Mouse (Mus musculus) neural tube, embryonic 12.5 days (tissue): ENCODE results near the gene Dock2. TPM values are rescaled to one million over a fixed set of nuclear protein-coding genes. Genes with fewer than 3 reads are reported as not detected.

Experiments
- ATAC-seq: fragments of 200-750 bp; cut with Nextera tagmentation; 2 replicates; pipeline ENCODE4 v1.8.0; 2017; ENCODE audit warnings: low read depth, mild to moderate bottlenecking, moderate TSS enrichment, moderate library complexity; ENCODE audit not compliant: low FRiP score
- H3K27ac ChIP-seq: fragments of 300-500 bp; sonication (generic); 2 replicates; pipeline ENCODE4 v1.5.1; 2016
- H3K27me3 ChIP-seq: fragments of 300-500 bp; sonication (generic); replicated peaks from 2 replicates; pipeline ENCODE4 v1.6.1; 2016; ENCODE audit warnings: mild to moderate bottlenecking
- H3K36me3 ChIP-seq: fragments of 300-500 bp; sonication (generic); 2 replicates; pipeline ENCODE4 v1.6.1; 2016; ENCODE audit warnings: mild to moderate bottlenecking
- H3K4me1 ChIP-seq: fragments of 300-500 bp; sonication (generic); 2 replicates; pipeline ENCODE4 v1.6.1; 2016
- H3K4me2 ChIP-seq: fragments of 300-500 bp; sonication (generic); replicated peaks from 2 replicates; pipeline ENCODE4 v1.6.1; 2016; ENCODE audit warnings: mild to moderate bottlenecking
- H3K4me3 ChIP-seq: fragments of 300-500 bp; sonication (generic); 2 replicates; pipeline ENCODE4 v1.5.1; 2016
- H3K9ac ChIP-seq: fragments of 300-500 bp; sonication (generic); 2 replicates; pipeline ENCODE4 v1.6.1; 2016; ENCODE audit warnings: mild to moderate bottlenecking
- H3K9me3 ChIP-seq: fragments of 300-500 bp; sonication (generic); 2 replicates; pipeline ENCODE4 v1.6.1; 2016; ENCODE audit warnings: mild to moderate bottlenecking
- WGBS: fragments of 180-500 bp; shearing (Covaris S2); methylation state at CpG from one replicate; pipeline ENCODE4 v1.1.7; 2016; 5-methylcytosine and 5-hydroxymethylcytosine counted together
- polyA plus RNA-seq: library from polyadenylated mRNA; unstranded; fragments of >200 nt; fragmentation: Nextera tagmentation; extraction: Ambion mirVana; gene quantifications from 2 replicates; pipeline ENCODE4 v1.2.1, GENCODE M21; 2016

Gene Dock2
- polyA plus RNA-seq, 1 experiment from 2014 or later, result 1.1 TPM

DNA sequence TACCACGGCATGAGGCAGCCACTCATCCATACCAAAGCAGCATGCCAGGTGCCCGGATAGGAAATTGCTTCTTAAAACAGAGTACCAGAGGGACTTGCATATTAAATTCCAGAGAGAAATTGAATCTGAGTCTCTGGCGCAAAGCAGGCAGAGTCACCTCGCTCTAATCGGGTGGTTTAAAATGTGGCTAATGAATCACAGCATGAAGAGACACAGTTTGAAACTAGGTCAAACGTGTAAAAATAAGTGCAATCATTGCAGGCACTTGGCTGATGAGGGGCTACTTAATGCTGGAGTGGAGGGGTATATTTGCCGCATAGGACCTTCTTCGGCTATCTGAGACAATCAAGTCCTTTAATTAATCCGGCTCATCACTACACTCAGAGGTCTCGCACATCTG lies 467.5 kb downstream of the Dock2 start:
- H3K27ac ChIP-seq, result no peak overlapping the region
- H3K36me3 ChIP-seq, result no peaks in the 10 kb centered on the region
- peaks cover 5% of the 10 kb centered on the region; the same call in 1 of the 2 replicates for H3K27me3 ChIP-seq
- no peaks in the 10 kb centered on the region for H3K9me3 ChIP-seq
- no peak overlapping the region for H3K9ac ChIP-seq
- 48% methylated on average over 10 of the region's 10 CpGs for WGBS
- peak overlapping the region; percentile 55 for H3K4me2 ChIP-seq
- H3K4me1 ChIP-seq, result peaks cover 8% of the 10 kb centered on the region
- ATAC-seq, result no peak
- no peak overlapping the region for H3K4me3 ChIP-seq

DNA sequence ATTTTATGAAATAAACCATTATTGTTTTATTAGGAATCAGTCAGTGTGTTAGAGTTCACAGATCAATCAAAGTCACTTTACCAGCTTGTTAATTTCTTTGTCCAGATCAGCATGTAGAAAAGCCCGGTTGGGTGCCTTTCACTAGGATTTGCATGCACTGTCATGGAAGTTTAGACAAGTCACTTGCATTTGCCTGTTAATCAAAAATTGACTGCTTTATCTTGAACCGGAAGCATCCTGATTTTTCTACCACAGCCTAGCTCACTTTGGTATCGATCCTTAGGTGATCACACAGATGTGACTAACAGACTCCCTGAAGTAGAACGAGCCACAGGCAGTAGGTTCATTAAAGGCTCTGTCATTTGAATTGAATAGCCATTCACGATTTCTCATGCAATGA lies 468.3 kb downstream of the Dock2 start:
- peaks cover 8% of the 10 kb centered on the region; the same call in 1 of the 2 replicates for H3K27me3 ChIP-seq
- H3K9me3 ChIP-seq, result no peaks in the 10 kb centered on the region
- no peak overlapping the region for H3K27ac ChIP-seq
- H3K4me1 ChIP-seq, result peaks cover 8% of the 10 kb centered on the region
- peak overlapping the region; percentile 36 for H3K4me3 ChIP-seq
- peak; percentile 45; the same call in 1 of the 2 replicates for ATAC-seq
- peak overlapping the region; percentile 55 for H3K4me2 ChIP-seq
- WGBS, result 7% methylated on average over 5 of the region's 5 CpGs
- no peaks in the 10 kb centered on the region for H3K36me3 ChIP-seq
- no peak overlapping the region for H3K9ac ChIP-seq

DNA sequence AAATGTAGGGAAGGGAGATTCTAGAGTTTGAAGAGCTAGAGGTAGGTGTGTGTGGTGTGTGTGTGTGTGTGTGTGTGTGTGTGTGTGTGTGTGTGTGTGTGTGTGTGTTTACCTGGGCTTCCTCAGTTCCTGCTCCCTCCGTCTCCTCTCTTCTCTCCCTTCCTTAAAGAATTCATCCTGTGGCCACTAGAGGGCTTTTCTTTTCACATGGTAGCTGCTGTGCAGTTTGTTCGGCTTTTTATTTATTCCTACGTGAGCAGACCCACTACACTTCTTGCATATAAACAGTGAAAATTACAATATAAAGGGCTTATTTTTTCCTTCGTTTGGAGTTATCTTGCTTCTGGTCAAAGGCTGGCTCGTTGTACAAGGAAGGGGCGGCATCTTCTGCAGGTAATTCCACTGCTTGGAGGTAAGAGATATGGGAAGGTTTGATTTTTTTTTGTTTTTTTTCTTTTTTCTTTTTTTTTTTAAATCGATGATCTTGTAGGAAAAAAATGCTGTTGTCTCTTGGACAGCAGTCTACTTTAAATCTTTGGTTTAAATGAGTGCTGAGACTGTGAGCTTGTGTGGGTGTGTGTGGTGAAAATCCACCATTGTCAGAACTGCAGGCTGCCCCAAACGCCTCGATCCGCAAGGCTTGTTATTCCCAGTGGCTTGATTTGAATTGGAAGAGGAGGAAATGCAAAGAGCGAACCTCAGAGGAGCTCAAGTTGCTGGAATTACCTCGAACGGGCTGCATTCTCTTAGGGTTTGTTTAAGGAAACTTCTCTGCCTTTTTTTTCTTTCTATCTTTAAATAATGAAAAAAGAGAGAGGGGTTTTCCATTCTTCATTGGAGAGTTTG lies 468.9 kb downstream of the Dock2 start, which contains the start of gene Fam196b:
Fam196b (plus strand) TSS at position 289 of the 846 bp plus-strand sequence.
- Histone ChIP-seq H3K4me2 (peak within 1 kb of the TSS; percentile 55), H3K36me3 (no peaks in the 10 kb centered on the region), H3K4me1 (peaks cover 8% of the 10 kb centered on the region), H3K27ac (no peak within 1 kb of the TSS), H3K27me3 (peaks cover 8% of the 10 kb centered on the region; the same call in 1 of the 2 replicates), H3K9me3 (no peaks in the 10 kb centered on the region), H3K4me3 (peak within 1 kb of the TSS; percentile 36), H3K9ac (peak within 1 kb of the TSS; percentile 47; the same call in 1 of the 2 replicates)
- WGBS, result 2% methylated on average over 13 of the region's 13 CpGs
- peak; percentile 59; the same call in 1 of the 2 replicates for ATAC-seq

DNA sequence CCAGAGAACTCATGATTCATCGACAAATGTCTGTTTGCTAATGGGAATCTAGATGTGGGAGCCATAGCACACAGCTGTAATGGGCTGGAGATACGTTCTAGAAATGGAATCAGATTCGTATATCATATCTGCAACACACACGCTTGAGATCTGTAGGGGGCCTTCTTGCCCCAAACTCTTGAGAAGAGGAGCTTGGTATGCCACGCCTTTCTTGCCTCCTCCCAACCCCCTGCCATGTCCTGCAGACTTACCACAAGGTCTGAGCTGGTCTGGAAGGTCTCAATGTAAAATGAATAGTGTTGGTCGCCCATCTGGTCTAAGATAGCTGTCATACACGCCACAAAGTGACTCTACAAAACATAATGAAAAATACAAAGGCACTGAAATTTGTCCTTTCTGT lies 471.5 kb downstream of the Dock2 start:
- Histone ChIP-seq H3K9me3 (no peaks in the 10 kb centered on the region), H3K27ac (no peak overlapping the region), H3K27me3 (peaks cover 3% of the 10 kb centered on the region; the same call in 1 of the 2 replicates), H3K4me2 (no peak overlapping the region), H3K36me3 (no peaks in the 10 kb centered on the region), H3K4me3 (no peak overlapping the region), H3K4me1 (peaks cover 8% of the 10 kb centered on the region), H3K9ac (no peak overlapping the region)
- 85% methylated on average over 7 of the region's 7 CpGs for WGBS
- ATAC-seq, result no peak

GRCm38 (mm10) chr11:34311717-34312116 lies 472.0 kb downstream of the Dock2 start:
- Histone ChIP-seq H3K36me3 (no peaks in the 10 kb centered on the region), H3K4me3 (no peak overlapping the region), H3K9me3 (no peaks in the 10 kb centered on the region), H3K9ac (no peak overlapping the region), H3K4me2 (no peak overlapping the region), H3K27me3 (peaks cover 3% of the 10 kb centered on the region; the same call in 1 of the 2 replicates), H3K4me1 (peaks cover 8% of the 10 kb centered on the region), H3K27ac (no peak overlapping the region)
- WGBS, result 82% methylated on average over 5 of the region's 5 CpGs
- ATAC-seq, result no peak

GRCm38 (mm10) chr11:34309360-34309759 lies 474.3 kb downstream of the Dock2 start:
- Histone ChIP-seq H3K4me2 (no peak overlapping the region), H3K4me1 (no peaks in the 10 kb centered on the region), H3K4me3 (no peak overlapping the region), H3K9me3 (no peaks in the 10 kb centered on the region), H3K27ac (no peak overlapping the region), H3K36me3 (no peaks in the 10 kb centered on the region), H3K9ac (no peak overlapping the region), H3K27me3 (peaks cover 3% of the 10 kb centered on the region; the same call in 1 of the 2 replicates)
- WGBS, result 73% methylated on average over 2 of the region's 2 CpGs
- no peak for ATAC-seq

- Histone ChIP-seq H3K27me3 (peaks cover 3% of the 10 kb centered on the region; the same call in 1 of the 2 replicates), H3K4me1 (no peaks in the 10 kb centered on the region), H3K27ac (no peak overlapping the region), H3K4me3 (no peak overlapping the region), H3K4me2 (no peak overlapping the region), H3K36me3 (no peaks in the 10 kb centered on the region), H3K9ac (no peak overlapping the region), H3K9me3 (no peaks in the 10 kb centered on the region)
- no peak for ATAC-seq
- 86% methylated on average over 3 of the region's 3 CpGs for WGBS
These were observed 475.0 kb downstream of the Dock2 start for GRCm38 (mm10) chr11:34308731-34309130.

GRCm38 (mm10) chr11:34306231-34306630 lies 477.5 kb downstream of the Dock2 start:
- Histone ChIP-seq H3K9me3 (no peaks in the 10 kb centered on the region), H3K4me2 (no peak overlapping the region), H3K4me1 (no peaks in the 10 kb centered on the region), H3K27me3 (peaks cover 3% of the 10 kb centered on the region; the same call in 1 of the 2 replicates), H3K36me3 (no peaks in the 10 kb centered on the region), H3K4me3 (no peak overlapping the region), H3K9ac (no peak overlapping the region), H3K27ac (no peak overlapping the region)
- no peak for ATAC-seq
- WGBS, result 83% methylated on average over 3 of the region's 3 CpGs

GRCm38 (mm10) chr11:34300064-34300463 lies 483.6 kb downstream of the Dock2 start:
- H3K36me3 ChIP-seq, result no peaks in the 10 kb centered on the region
- no peak overlapping the region for H3K4me3 ChIP-seq
- no peaks in the 10 kb centered on the region for H3K9me3 ChIP-seq
- peaks cover 5% of the 10 kb centered on the region for H3K4me1 ChIP-seq
- ATAC-seq, result no peak
- WGBS, result 88% methylated on average over 7 of the region's 7 CpGs
- no peak overlapping the region for H3K4me2 ChIP-seq
- no peak overlapping the region for H3K27ac ChIP-seq
- H3K27me3 ChIP-seq, result no peaks in the 10 kb centered on the region
- no peak overlapping the region for H3K9ac ChIP-seq

- Histone ChIP-seq H3K4me3 (no peak overlapping the region), H3K9ac (no peak overlapping the region)
These were observed 484.1 kb downstream of the Dock2 start for GRCm38 (mm10) chr11:34299550-34299949.

DNA sequence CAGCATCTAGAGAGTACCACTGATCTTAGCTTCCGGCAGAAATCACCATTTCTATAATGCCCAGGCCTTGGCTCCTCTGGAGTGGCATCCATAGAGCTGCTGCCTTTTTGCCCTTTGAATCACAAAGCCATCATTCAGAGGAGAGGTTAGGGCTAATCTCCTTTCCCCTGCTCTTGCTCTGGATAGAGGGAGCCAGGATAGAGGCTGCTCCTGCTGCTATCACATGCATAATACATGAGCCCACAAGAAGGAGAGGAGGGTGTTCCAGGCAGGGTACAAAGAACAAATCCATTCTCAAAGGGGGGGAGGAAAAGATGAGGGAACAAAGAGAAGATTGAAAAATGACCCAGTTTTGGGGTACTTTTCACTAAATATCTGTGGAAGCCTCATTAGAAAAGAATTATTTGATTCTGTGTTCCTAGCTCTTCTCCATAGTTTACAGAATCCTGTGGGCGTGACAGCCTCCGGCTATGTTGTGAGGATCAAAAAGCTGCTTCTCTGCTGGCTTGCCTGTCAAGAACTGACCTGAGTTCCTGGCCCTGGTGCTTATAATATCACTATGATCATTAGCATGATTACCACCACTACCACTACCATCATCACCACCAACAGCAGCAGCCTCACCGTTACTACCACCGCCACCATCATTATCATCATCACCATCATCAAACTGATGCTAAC lies 485.9 kb downstream of the Dock2 start:
- no peak overlapping the region for H3K9ac ChIP-seq
- WGBS, result 57% methylated on average over 5 of the region's 5 CpGs
- H3K27me3 ChIP-seq, result no peaks in the 10 kb centered on the region
- no peak overlapping the region for H3K4me3 ChIP-seq
- no peaks in the 10 kb centered on the region for H3K36me3 ChIP-seq
- peak; percentile 77; the same call in 1 of the 2 replicates for ATAC-seq
- H3K4me2 ChIP-seq, result no peak overlapping the region
- peaks cover 5% of the 10 kb centered on the region for H3K4me1 ChIP-seq
- H3K27ac ChIP-seq, result no peak overlapping the region
- no peaks in the 10 kb centered on the region for H3K9me3 ChIP-seq

More at GRCm38 (mm10) chr11:34299550-34299949, 484.1 kb downstream of the Dock2 start:
- H3K36me3 ChIP-seq, result no peaks in the 10 kb centered on the region
- no peaks in the 10 kb centered on the region for H3K9me3 ChIP-seq
- no peak for ATAC-seq
- H3K4me2 ChIP-seq, result no peak overlapping the region
- H3K27me3 ChIP-seq, result no peaks in the 10 kb centered on the region
- WGBS, result 86% methylated on average over 1 of the region's 1 CpGs
- H3K4me1 ChIP-seq, result peaks cover 5% of the 10 kb centered on the region
- H3K27ac ChIP-seq, result no peak overlapping the region

DNA sequence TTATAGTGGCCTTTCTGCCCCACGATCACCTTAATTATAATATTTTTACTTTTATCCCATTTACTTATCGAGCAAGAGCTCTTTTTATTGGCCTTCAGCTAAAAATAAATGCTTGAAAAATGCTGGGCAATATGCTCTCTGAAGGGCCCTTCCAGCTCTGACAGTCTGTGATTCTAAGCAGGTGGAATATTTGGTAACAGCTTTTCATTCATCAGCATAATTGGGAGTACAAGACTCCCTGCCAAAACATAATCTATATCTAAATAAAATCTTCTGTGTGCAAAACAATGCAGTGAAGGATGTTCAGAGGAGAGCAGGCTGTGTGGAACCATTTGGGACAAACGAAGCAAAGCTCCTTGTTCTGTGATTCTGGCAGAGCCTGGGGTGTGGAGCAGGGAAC lies 492.4 kb downstream of the Dock2 start:
- no peak for ATAC-seq
- Histone ChIP-seq H3K4me1 (no peaks in the 10 kb centered on the region), H3K9ac (no peak overlapping the region), H3K27ac (no peak overlapping the region), H3K36me3 (no peaks in the 10 kb centered on the region), H3K4me3 (no peak overlapping the region), H3K27me3 (no peaks in the 10 kb centered on the region), H3K4me2 (no peak overlapping the region), H3K9me3 (no peaks in the 10 kb centered on the region)
- 51% methylated on average over 3 of the region's 3 CpGs for WGBS
